Mouse (Mus musculus) right cerebral cortex, postnatal 4 days (tissue): ENCODE measurements around the gene Akna.

ENCODE experiments used
- DNase-seq: peaks from one replicate; pipeline ENCODE4 v3.0.0-alpha.2; 2022

The Akna gene

DNA sequence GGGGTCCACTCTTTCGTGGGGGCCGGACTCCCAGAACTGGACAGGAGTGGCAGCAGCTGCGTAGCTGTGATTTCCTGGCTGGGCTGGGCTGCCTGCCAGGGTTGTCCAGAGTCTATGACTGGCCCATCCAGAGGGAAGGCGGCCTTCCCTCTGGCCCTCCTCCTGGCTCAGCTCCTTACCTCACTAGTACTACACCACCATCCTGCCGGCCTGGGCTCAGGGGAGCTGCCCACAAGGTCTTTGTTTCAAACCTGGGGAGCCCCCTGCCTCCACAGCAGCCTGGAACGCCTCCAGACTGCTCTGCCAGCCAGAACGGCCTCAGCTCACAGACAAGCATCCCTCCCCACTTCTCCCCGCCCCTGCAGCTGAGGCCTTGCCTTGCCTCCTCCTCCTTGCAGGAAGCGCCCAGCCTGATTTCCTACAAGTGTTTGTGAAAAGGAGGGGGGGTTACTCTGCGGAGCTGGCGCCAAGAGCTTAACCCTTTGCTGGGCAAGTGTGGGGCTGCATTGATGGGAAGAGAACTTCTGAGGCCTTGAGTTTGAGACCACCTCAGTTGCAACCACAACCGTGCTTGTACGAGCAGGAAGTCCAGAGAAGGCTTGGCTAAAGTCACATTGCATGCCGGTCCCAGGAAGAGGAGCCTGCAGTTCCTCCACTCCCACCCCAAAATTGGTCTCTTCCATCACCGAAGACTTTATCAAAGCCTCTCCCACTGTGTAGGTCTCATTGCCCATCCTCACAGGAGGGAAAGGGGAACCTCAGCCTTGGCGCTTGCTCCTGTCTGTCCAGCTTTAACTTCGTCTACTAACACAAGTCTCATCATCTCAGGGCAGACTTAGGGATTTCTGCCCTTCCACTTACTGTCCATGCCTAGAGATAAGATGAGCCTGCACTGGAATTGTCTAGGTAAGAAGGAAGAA is at the start of gene Akna:
Akna (minus strand) TSS at position 315 of the 920 bp plus-strand sequence.
- DNase-seq: peak; percentile 78

DNA sequence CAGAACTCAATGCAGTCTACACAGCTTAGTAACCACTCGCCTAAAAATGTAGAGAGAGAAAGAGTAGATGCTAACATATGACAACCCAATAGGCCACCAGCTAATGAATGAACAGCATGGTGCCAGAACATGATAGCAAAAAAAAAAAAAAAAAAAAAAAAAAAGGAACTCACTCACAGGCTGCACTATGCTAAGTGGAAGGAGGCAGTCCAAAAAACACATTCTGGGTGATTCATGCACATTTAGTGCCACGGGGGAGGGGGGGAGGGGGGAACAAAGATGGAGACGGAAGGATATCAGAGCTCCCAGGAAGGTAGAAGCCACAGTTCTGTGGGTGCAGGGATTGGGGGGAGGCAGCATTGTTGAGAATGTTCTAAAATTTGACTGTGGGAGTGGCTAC is 49.4 kb upstream of the Akna start:
- no peak for DNase-seq

DNA sequence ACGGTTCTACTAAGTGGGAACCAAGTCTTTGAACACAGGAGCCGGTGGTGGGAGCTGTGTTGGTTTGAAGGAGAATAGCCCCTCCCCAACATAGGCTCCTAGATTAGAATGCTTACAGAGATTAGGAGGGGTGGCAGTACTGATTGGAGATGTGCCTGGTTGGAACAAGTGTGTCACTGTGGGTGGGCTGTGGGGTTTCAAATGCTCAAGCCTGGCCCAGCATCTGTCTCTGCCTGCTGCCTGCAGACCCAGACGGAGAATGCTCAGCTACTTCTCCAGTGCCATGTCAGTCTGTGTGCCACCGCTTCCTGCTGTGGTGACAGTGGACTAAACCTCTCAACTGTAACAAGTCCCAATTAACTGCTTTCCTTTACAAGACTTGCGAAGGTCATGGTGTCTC is 47.4 kb upstream of the Akna start:
- DNase-seq: no peak

DNA sequence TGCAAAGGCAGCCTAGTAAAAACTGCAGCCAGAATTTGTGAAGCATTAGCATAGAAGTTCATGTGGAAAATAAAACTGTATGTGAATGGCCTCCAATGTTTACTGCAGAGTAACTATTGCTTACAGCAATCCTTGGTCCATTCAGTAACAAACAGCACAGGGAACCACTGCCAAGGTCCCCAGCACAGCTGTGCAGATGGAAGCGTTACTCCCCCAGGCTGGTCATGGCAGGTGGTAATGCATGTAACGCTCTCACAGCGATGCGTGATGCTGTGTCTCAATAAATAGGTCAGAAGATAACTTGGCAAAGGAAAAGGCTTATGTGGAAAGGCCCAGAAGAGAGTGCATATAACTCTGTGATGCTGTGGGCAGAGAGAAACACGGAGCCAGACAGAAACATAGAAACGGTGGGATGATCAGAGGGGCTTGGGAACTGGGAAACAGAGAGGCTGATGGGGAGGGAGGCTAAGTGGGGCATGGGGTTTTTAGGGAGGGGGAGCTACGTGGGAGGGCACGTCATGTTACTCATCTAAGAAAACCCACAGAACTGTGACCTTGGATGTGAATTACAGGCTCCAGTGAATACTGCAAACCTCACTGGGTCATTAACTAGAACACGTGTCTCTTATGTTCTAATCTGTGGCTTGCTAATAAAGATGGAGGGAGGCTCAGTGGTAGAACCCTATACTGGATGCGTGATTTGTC is 41.4 kb upstream of the Akna start:
- no peak for DNase-seq

DNA sequence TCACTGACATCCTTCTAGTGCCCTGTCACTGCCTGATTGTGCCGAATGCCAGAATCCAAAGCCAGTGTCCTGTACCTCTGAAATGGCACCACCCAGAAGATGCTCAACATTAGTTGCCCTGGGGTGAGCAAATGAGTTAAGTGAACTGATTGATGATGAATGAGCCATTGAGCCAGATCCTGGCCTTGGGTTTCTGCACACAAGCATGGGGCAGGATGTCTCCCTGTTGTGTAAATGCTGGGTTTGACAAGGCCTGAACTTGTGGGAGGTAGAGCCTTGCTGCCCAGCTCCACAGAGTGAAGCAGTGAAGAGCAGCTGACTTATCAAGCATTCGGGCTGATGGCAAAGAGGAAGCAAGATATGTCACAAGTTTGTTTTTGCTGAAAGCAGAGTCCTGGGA is 39.9 kb upstream of the Akna start:
- no peak for DNase-seq

DNA sequence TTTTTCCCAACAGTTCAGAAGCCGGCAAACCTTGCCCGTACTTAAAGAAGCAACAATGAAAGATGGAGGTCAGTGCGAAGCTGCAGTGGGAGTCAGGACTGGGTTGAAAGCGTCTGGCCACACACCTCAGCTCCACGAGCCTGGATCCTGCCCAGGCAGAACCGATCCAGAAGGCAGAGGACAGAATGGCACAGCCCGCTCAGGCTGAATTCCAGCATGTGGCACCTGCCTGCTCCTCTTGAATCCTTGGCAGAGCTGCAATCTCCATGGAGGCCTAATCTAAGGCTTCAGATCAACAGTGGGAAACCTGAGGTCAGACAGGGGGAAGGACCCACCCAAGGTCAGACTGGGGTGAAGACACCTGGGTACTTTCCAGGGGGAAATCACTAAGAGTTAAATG is 38.5 kb upstream of the Akna start:
- DNase-seq: no peak

DNA sequence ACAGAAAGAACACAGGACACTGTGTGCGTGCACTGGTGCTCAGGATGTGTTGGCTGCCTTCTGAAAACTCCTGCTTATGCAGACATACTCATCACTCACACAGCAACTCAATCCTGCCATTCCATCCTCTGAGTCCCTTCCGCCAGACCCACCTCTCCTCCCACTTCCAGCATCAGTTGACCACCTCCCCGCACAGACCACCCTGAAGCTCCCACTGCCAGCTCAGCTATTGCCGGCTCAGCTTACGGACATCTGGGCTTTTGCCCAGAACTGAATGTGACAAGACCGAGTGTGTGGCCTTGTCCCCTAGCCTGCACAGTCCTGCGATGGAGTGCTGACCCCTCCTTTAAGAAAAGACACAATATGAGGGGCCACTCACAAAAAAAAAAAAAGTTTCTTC is 37.1 kb upstream of the Akna start:
- no peak for DNase-seq

DNA sequence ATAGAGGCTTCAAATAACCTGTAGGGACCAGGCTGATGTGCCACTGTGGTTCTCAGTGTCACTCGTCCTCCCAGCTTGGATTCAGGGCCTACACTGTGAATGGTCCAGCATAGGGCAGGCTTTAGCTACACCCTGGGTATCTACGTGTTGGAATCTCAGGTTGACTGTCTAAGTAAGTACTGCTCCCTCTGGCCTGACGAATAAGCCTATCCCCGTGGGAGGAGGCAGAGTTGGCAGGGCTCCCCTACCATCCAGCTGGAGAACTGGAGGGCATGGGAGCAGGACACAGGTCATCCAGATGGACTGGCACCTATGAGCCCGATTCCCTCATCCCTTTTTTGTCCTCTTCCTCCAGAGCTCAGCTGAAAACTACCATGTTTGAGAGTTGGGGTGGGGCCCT is 34.8 kb upstream of the Akna start:
- no peak for DNase-seq

DNA sequence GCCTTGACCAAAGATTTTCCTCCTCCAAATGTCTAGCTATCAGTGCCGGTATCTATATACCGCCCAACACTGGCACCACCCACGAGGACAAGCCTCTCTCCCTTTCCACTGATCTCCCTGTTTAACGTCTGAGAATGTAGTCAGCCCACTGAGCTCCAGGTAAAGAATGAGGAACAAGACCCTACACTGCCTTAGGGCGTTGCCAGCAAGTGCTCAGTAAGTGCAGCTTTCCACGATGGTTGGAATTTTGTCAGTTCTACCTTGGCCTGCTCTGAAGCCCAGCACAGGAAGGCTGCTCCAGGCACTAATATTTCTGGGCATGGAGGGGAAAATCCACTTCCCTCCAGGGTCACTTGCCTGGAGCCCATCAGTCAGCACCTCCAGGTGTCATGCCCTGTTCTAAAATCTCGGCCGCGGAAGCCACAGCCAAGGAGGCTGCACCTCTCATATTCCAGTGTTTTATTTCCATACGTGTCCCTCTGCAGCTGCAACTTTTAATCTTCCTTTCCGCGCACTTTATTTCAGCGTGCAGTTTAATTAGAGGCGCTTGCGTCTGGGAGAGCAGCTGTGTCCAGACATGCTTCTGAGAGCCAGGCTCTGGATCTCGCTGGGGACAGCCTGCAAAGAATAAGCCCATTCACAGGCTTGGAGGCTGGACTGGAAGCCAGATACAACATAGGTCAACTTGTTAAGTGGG is 34.1 kb upstream of the Akna start:
- DNase-seq: no peak

DNA sequence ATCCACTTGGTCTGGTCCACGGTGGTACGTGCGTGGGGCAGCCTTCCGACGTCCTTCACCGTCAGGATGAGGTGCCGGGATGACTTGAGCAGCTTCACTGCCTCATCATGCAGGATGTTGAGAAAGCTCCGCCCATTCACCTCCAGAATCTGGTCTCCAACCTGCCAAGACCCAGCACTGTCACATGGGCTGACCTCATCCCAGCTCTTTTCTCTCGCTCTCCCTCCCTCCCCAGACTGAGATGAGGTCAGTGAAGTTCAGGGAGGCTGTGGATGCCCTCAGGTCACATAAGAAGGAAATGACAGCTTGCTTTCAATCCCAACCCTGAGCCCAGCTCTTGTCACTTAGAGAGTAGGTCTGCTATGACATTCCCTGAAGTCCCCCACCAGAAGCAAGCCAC is 32.2 kb upstream of the Akna start:
- no peak for DNase-seq

DNA sequence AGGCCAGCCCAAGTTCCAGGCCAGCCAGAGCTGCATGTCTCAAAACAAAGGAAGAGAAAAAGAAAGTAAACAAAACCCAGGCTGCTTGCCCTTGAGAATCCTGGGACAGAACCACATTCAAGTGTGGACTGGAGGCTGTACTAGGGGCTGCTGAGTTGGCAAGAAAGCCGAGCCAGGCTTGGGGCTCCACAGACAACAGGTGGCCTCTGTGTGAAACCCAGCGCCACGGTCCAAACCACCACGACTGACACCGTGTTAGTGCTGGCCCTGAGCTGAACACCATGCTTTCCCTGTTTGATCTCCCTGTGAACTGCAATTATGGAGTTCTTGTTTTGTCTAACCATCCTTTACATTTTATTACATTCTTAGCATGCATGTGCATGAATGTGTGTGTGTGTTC is 27.9 kb upstream of the Akna start:
- no peak for DNase-seq

DNA sequence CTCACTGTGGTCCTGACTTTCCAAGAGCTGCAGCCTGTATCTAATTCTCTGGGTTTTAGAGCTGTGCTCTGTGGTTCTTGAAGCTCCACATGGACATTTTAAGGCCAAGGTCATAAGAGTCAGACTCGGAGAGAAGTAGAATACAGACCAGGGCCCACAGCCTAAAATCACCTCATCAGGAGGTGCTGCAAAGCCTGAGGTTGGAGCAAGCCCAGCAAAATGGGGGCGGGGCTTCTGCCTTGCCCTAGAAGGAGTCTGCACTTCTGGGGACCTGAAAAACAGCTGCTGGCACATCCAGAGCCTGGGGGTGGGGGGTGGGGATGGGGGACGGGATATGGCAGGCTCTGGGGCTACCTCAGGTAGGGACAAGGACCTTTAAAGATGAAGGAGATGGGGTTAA is 27.2 kb upstream of the Akna start:
- DNase-seq: no peak

DNA sequence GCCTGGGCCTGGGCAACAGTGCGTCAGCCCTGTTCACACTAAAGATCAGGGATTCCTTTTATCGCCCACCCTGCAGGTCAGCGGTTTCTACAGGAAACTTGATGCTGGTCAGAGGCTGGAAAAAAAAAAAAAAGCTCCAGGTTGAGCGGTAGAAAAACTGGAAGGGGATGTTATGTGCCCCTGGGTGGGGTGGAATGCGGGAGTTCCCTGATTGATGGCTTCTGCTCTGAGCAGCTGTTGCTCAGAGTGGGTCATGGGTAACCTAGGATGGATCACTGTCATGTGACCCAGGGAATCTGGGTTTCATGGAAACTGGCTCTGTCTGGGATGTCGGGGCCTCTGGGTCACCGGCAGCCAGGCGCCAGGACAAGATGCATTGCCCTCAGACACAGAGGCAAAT is 23.2 kb upstream of the Akna start:
- no peak for DNase-seq

DNA sequence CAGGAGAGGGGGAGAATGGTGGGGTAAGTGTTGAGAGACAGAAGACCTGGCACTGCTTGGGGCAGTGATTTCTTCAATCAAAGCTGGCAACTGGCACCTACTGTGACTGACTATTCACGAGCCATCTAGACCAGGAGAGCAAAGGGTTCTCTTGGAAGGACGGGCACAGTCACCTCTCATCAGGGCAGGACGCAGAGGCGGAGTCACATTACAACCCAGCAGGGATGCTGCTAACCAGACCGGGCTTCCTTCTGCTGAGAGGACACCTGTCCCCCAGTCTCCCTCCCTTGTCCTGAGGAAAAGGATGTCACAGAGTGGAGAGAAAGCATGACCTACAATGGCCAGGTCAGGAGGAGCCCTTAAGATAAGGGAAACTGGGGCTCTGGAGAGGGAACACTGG is 20.7 kb upstream of the Akna start:
- no peak for DNase-seq

DNA sequence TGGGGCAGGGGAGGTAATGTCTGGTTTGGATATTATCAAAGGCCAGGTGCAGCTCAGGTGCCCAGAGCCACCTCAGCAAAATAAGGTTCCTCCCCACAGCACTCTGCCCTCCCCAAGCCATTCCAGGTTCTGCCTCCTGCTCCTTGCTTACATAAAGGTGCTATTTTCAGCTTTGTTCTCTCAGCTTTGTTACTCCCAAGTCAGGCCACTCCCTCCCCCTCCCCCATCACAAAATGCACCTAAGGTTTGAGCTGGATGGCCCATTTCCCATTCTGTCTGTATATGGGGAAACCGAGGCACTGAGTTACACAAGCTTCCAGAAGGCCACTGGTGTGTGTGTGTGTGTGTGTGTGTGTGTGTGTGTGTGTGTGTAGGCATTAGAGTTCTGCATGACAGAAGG is 20.1 kb upstream of the Akna start:
- no peak for DNase-seq

DNA sequence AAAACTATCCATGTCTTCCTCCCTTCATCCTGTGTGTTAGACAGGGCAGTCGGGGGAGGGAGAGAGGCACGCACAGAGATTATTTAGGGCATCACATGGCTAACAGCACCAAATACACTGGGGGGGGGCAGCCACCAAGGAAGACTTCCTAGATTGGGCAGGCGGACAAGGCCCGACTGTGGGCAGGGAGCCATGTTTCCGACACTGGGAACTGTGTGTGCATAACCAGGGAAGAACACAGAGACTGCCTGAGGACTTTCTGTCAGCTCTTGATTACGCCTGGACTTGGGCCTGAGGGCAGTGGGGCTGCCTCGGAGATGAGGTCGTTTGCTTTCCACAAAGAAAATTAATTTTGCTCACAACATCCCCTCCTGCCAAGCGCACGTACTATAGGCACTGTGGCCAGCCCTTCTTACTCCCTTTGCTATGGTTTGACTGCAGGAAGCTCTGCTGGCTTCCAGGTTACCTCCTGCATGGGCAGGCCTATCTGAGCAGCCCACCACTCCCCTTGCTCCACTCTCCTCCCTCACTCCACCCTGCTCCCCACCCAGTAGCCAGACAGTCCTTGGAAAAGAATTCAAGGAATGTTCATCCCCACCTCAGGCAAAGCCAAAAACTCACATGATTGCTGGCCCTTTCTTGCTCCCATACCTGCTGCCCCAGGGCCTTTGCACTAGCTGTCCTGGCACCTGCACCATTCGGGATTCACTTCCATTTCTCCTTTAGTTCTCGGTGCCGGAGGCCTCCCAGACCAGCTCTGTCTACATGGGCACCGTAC is 17.2 kb upstream of the Akna start:
- DNase-seq: peak; percentile 55

DNA sequence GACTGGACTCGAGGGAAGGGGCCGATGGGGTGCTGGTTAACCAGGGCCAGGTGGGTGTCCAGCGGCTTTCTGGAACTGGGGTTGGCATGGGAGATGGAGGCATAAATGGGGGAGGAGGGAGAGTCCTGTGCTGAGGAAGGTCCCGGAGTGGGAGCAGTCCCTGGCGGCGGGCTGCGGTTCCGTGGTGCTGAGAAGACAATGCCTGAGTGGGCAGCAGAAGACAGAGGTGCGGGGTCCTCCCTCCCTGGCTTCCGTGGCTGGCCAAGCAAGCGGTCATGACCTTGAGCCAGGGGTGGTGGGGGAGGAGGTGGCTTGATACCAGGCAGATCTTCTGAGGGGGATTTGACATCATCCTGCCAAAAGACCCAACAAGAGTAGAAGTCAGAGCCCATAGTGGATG is 15.1 kb upstream of the Akna start:
- no peak for DNase-seq

DNA sequence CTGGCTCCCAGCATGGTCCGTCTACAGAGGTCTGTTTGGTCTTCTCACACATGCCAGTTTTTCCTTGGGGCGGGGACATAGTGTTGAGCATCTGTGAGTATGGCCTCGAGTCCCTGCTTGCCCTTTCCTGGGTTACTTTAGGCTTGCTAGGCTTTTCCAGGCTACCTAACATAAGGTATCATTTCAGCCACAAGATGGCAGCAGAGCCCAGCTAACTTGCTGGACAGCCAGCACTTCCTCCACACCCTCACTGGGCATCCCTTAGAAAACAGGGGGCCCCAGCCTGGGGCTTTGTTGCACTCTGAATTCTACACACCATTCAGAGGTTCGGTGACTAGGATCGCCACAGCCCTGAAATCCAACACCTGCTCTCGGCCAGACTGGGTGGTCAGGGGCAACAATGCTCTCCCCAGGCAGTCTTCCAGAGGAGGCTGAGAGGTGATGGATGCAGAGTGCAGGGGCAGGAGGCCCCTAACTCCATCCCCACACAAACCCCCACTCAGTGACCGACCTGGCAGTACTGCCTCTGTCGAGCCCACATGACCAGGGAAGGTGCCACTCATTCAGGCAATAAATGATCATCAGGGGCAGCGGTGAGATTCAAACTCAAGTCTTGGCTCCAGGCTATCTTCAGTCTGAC is 14.3 kb upstream of the Akna start:
- DNase-seq: peak; percentile 90

DNA sequence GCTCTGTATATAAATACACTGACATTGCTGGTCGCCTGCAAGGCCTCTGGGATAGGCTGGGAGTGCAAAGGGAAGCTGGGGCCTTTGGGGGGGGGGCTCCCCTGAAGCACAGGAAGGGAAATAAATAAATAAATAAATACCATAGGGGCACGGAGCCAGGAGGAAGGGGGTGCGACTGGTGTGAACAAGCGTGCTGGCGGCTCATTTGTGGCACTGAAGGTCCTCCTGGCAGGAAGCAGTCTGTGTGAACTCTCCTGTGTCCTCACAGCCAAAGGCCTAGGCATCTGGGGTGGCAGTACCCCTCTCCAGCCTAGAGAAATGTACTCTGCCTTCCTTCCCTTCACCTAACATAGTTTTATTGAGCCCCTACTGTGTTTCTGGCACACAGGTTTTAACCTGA is 11.8 kb upstream of the Akna start:
- no peak for DNase-seq

DNA sequence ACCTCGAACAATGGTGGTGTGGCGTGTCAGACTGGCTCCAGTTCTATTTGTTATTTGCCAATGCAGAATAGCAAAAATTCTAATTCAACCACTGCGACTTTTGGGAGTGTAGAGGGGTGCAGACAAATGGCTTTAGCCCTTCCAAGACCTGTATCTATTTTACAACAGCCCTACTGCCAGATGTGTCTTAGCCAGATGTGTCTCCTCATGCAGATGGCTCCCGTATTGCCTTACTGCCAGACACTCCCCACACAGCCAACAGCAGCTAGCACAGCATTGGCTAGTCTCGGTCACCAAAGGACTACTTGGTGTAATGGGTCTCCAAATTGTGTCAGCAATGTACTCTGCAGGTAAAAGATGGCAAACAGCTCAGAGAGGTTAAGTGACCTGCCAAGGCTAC is 8.1 kb upstream of the Akna start:
- no peak for DNase-seq

DNA sequence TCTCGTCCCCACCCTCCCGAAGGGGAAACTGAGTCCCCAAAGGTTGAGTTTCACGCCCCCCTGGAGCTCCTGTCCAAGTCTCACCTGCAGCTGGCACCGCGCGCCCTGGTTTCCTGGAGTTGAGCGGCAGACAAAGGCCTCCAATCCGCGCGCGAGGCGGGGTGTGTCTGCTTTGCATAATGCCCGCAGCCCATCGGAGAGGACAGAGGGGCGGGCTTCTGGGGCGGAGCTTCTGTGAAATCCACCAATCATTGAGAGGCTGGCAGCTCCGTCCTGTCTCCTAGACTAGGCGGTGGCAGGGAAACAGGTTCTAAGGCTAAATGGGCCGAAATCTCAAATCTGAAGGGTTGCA is 7.4 kb upstream of the Akna start:
- peak; percentile 94 for DNase-seq

DNA sequence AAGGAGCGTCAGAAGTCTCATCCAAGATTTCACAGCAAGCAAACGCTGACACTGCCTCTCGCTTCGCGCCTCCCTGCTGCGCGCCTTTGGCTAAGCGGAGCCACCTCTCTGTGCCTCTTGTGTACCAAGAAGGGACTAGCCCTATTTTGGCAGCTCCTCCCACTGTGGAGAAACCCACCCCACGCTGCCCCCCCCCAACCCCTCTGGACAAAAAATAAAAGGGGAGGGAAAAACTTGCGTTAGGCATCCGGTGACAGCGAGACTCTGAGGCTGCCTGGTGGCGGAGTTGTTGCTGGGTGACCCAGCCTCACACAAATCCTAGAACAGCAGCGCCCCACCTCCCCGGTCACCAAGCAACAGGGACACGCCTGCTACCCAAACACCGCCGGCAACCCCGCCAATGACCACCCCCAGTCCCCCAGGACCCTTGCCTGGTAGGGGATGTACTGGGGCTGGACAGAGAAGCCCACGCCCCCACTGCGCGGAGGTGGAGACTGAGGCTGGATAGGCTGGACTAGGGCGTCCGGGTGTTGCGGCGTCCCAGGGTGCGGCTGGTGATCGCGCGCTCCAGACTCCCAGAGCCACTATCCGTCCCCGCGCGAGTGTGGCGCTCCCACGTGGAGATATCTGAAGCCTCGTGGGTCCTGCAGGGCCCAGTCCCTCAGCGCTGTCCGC is 6.9 kb upstream of the Akna start:
- DNase-seq: peak; percentile 48
